Mouse (Mus musculus) kidney, embryonic 16.5 days (tissue): Measurements from ENCODE around the gene Olfr875. TPM values are rescaled to one million over a fixed set of nuclear protein-coding genes. Genes with fewer than 3 reads are reported as not detected.

Source experiments
- polyA plus RNA-seq: library from polyadenylated mRNA; unstranded; fragments of >200 nt; fragmentation: Nextera tagmentation; extraction: Ambion mirVana; gene quantifications from 2 replicates; pipeline ENCODE4 v1.2.1, GENCODE M21; 2015

Gene Olfr875
- polyA plus RNA-seq, 1 experiment from 2014 or later = 0.16 TPM

Other genes with a start within 250 kb of the Olfr875 start
- gene Esam, start 243.8 kb upstream of the Olfr875 start, polyA plus RNA-seq = 87.0 and 96.5 TPM in 2 replicates
- gene Vsig2, start 232.6 kb upstream of the Olfr875 start, polyA plus RNA-seq = 2.4 and 2.8 TPM in 2 replicates
- 2.1 and 2.6 TPM in 2 replicates for gene Nrgn, start 219.0 kb upstream of the Olfr875 start, polyA plus RNA-seq
- gene Siae, start 216.2 kb upstream of the Olfr875 start, polyA plus RNA-seq = 13.2 and 13.6 TPM in 2 replicates
- gene Spa17, start 158.1 kb upstream of the Olfr875 start, polyA plus RNA-seq = 6.1 and 6.6 TPM in 2 replicates
- gene Tbrg1, start 114.5 kb upstream of the Olfr875 start, polyA plus RNA-seq = 146 and 147 TPM in 2 replicates
- gene Panx3, start 102.6 kb upstream of the Olfr875 start, polyA plus RNA-seq = 0.06 TPM in 1 of 2 replicates, not detected in the other
- not detected in 2 replicates for gene Olfr160, start 55.6 kb upstream of the Olfr875 start, polyA plus RNA-seq
- gene Olfr874, start 26.8 kb upstream of the Olfr875 start, polyA plus RNA-seq = not detected in 2 replicates
- not detected in 2 replicates for gene Olfr876, start 31.2 kb downstream of the Olfr875 start, polyA plus RNA-seq
- gene Olfr877, start 82.4 kb downstream of the Olfr875 start, polyA plus RNA-seq = not detected in 2 replicates
- gene Olfr145, start 124.9 kb downstream of the Olfr875 start, polyA plus RNA-seq = not detected in 2 replicates
- not detected in 2 replicates for gene Olfr878, start 146.0 kb downstream of the Olfr875 start, polyA plus RNA-seq
- gene Olfr881, start 220.0 kb downstream of the Olfr875 start, polyA plus RNA-seq = not detected in 2 replicates